36 mouse cellular contexts compared by ENCODE assay signal in genomic region chr3:137542343-137542742, GRCm38 (mm10).
"Had no signal": no experiment of that assay in that cellular context is flagged by ENCODE, and none has a peak within 500 bp of the region (broad histone marks: within the 10 kb centered on the region; RNA-seq: fewer than 3 reads in every experiment).

No protein-coding gene starts in this region.

- DNase-seq: heart, postnatal 10 days; heart, postnatal 14 days; heart, postnatal 36 days; heart, postnatal 4 days; kidney, adult 11 months; kidney, adult 18-20 months; kidney, adult 2 months; kidney, adult 8-10 months; kidney, adult 9 months; kidney, postnatal 10 days; kidney, postnatal 14 days; kidney, postnatal 25 days; kidney, postnatal 36 days; kidney, postnatal 4 days; layer of hippocampus, adult 9-11 months; layer of hippocampus, postnatal 36 days had no signal

- H3K9me3 ChIP-seq: heart, embryonic 10.5 days; heart, embryonic 12.5 days; heart, embryonic 13.5 days; heart, embryonic 15.5 days; hindbrain, embryonic 10.5 days; hindbrain, embryonic 12.5 days; hindbrain, embryonic 13.5 days; hindbrain, embryonic 15.5 days; intestine, embryonic 15.5 days; kidney, embryonic 15.5 days had no signal

- H3K9ac ChIP-seq: heart, embryonic 12.5 days; heart, embryonic 13.5 days; heart, embryonic 15.5 days; hindbrain, embryonic 12.5 days; hindbrain, embryonic 13.5 days; hindbrain, embryonic 14.5 days; hindbrain, embryonic 15.5 days; intestine, embryonic 15.5 days; kidney, embryonic 15.5 days had no signal

- H3K27ac ChIP-seq: heart, embryonic 10.5 days; heart, embryonic 13.5 days; heart, embryonic 15.5 days; hindbrain, embryonic 10.5 days; hindbrain, embryonic 12.5 days; hindbrain, embryonic 13.5 days; hindbrain, embryonic 14.5 days; hindbrain, embryonic 15.5 days; hindbrain, postnatal 0 days; intestine, embryonic 15.5 days; kidney, embryonic 15.5 days; kidney, postnatal 0 days; layer of hippocampus, adult 2 months; left cerebral cortex, adult 2 months had no signal

- H3K4me3 ChIP-seq: heart, embryonic 10.5 days; heart, embryonic 12.5 days; heart, embryonic 13.5 days; heart, embryonic 15.5 days; hindbrain, embryonic 10.5 days; hindbrain, embryonic 12.5 days; hindbrain, embryonic 13.5 days; hindbrain, embryonic 15.5 days; intestine, embryonic 15.5 days; kidney, embryonic 15.5 days; layer of hippocampus, adult 2 months; left cerebral cortex, adult 2 months had no signal

- H3K4me1 ChIP-seq: heart, embryonic 15.5 days; intestine, embryonic 15.5 days; kidney, embryonic 15.5 days had no signal

- H3K4me2 ChIP-seq: heart, embryonic 11.5 days; heart, embryonic 12.5 days; heart, embryonic 13.5 days; heart, embryonic 15.5 days; hindbrain, embryonic 12.5 days; hindbrain, embryonic 13.5 days; hindbrain, embryonic 14.5 days; hindbrain, embryonic 15.5 days; intestine, embryonic 15.5 days; kidney, embryonic 15.5 days had no signal

- H3K27me3 ChIP-seq: heart, embryonic 12.5 days; heart, embryonic 15.5 days; intestine, embryonic 15.5 days; kidney, embryonic 15.5 days had no signal

- H3K36me3 ChIP-seq: heart, embryonic 10.5 days; heart, embryonic 12.5 days; heart, embryonic 13.5 days; heart, embryonic 15.5 days; hindbrain, embryonic 10.5 days; hindbrain, embryonic 12.5 days; hindbrain, embryonic 13.5 days; hindbrain, embryonic 15.5 days; intestine, embryonic 15.5 days; kidney, embryonic 15.5 days had no signal

- ATAC-seq: hindbrain, embryonic 16.5 days; hindbrain, postnatal 0 days; inflammation-experienced regulatory T-cells, adult 6 months; intestine, embryonic 15.5 days; intestine, embryonic 16.5 days; intestine, postnatal 0 days had no signal
